Mouse (Mus musculus) intestine, embryonic 16.5 days (tissue): ENCODE measurements around the gene Sec14l4. TPM values are rescaled to one million over a fixed set of nuclear protein-coding genes. Genes with fewer than 3 reads are reported as not detected.
A peak's percentile ranks its signal among the peaks of the same experiment; 100 is the strongest.
"Not testable (repeated sequence)": the region's sequence is repeated elsewhere in the genome, so short reads cannot be mapped to it uniquely, and the experiment has no call there.

Experiments used
- ATAC-seq: fragments of 200-750 bp; cut with Nextera tagmentation; 2 replicates; pipeline ENCODE4 v1.8.0; 2017; ENCODE audit warnings: moderate TSS enrichment, moderate library complexity
- H3K27ac ChIP-seq: fragments of 300-500 bp; sonication (generic); 2 replicates; pipeline ENCODE4 v1.5.1; 2014; ENCODE audit warnings: mild to moderate bottlenecking, low read length
- H3K27me3 ChIP-seq: fragments of 300-500 bp; sonication (generic); replicated peaks from 2 replicates; pipeline ENCODE4 v1.6.1; 2014; ENCODE audit warnings: low read length, control low read depth, mixed read lengths; ENCODE audit not compliant: control insufficient read depth, insufficient read depth
- H3K36me3 ChIP-seq: fragments of 300-500 bp; sonication (generic); 2 replicates; pipeline ENCODE4 v1.6.1; 2014; ENCODE audit warnings: low read length, control low read depth; ENCODE audit not compliant: control insufficient read depth, insufficient read depth
- H3K4me1 ChIP-seq: fragments of 300-500 bp; sonication (generic); 2 replicates; pipeline ENCODE4 v1.6.1; 2014; ENCODE audit warnings: low read length, control low read depth, mixed read lengths; ENCODE audit not compliant: control insufficient read depth, insufficient read depth
- H3K4me2 ChIP-seq: fragments of 300-500 bp; sonication (generic); 2 replicates; pipeline ENCODE4 v1.6.1; 2014; ENCODE audit warnings: low read depth, low read length, control low read depth
- H3K4me3 ChIP-seq: fragments of 300-500 bp; sonication (generic); 2 replicates; pipeline ENCODE4 v1.5.1; 2014; ENCODE audit warnings: mild to moderate bottlenecking, low read length
- H3K9ac ChIP-seq: fragments of 300-500 bp; sonication (generic); 2 replicates; pipeline ENCODE4 v1.6.1; 2014; ENCODE audit warnings: low read depth, low read length
- H3K9me3 ChIP-seq: fragments of 300-500 bp; sonication (generic); 2 replicates; pipeline ENCODE4 v1.6.1; 2016; ENCODE audit warnings: low read length, control low read depth; ENCODE audit not compliant: control insufficient read depth
- WGBS: fragments of 180-500 bp; shearing (Covaris S2); extraction: QIAGEN DNeasy Blood & Tissue Kit; methylation state at CpG from one replicate; pipeline ENCODE4 v1.1.7; 2014; 5-methylcytosine and 5-hydroxymethylcytosine counted together
- polyA plus RNA-seq: library from polyadenylated mRNA; unstranded; fragments of >200 nt; fragmentation: Nextera tagmentation; extraction: Ambion mirVana; gene quantifications from 2 replicates; pipeline ENCODE4 v1.2.1, GENCODE M21; 2015

Gene Sec14l4
- polyA plus RNA-seq, 1 experiment from 2014 or later, result 0.56 TPM

DNA sequence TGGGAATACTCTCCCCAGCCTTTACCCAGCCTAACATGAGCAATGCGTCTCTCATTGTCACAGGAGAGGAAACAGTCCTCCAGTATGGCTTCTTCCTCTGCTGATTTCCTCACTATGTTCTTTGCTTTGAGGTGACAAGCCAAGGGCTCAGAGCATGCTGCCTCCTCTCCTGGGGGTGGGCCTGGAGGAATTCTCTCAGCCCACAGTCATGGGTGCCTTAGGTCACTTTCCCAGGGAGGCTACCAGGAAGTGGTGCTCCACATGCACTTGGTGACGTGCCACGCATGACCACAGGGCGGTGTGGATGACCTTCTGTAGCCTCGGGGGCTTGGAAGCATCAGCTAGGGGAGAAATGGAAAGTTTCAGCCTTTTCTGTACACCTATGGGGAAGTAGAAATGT is 35.8 kb upstream of the Sec14l4 start:
- Histone ChIP-seq H3K9me3 (no peaks in the 10 kb centered on the region), H3K4me1 (no peaks in the 10 kb centered on the region), H3K36me3 (peaks cover 7% of the 10 kb centered on the region; the same call in 1 of the 2 replicates), H3K4me3 (no peak overlapping the region), H3K27ac (no peak overlapping the region), H3K27me3 (peaks cover 12% of the 10 kb centered on the region), H3K4me2 (no peak overlapping the region), H3K9ac (no peak overlapping the region)
- WGBS, result 79% methylated on average over 5 of the region's 5 CpGs
- no peak for ATAC-seq

DNA sequence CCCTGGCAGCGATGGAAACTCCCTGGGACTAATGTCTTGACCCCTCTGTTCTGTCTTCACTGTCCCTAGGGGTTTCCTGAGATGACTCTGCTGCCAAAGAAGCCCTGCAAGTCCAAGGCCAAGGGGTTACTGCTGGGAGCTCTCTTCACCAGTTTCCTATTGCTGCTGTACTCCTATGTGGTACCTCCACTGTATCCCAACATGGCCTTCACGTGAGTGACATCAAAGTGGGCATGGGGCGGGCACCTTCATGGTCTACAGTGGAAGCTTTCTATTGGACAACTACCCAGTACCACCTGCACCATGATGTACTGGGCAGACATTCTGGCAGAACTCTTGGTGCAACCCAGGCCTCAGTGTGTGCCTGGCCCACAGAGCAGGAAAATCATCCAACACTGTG is 34.4 kb upstream of the Sec14l4 start:
- ATAC-seq, result no peak
- Histone ChIP-seq H3K9me3 (no peaks in the 10 kb centered on the region), H3K27me3 (peaks cover 12% of the 10 kb centered on the region), H3K4me1 (no peaks in the 10 kb centered on the region), H3K4me3 (no peak overlapping the region), H3K4me2 (no peak overlapping the region), H3K27ac (no peak overlapping the region), H3K9ac (no peak overlapping the region), H3K36me3 (peaks cover 7% of the 10 kb centered on the region; the same call in 1 of the 2 replicates)
- WGBS, result 87% methylated on average over 3 of the region's 3 CpGs

DNA sequence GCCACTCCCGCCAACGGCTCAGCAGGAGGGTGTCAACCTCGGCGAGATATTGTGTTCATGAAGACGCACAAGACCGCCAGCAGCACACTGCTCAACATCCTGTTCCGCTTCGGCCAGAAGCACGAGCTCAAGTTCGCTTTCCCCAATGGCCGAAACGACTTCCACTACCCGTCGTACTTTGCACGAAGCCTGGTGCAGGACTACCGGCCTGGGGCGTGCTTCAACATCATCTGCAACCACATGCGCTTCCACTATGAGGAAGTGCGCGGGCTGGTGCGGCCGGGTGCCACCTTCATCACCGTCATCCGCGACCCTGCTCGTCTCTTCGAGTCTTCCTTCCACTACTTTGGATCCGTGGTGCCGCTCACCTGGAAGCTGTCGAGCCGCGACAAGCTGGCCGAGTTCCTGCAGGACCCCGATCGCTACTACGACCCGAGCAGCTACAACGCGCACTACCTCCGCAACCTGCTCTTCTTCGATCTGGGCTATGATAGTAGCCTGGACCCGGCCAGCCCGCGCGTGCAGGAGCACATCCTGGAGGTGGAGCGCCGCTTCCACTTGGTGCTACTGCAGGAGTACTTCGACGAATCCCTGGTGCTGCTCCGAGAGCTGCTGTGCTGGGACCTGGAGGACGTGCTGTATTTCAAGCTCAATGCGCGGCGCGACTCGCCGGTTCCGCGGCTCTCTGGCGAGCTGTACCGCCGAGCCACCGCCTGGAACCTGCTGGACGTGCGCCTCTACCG is 33.1 kb upstream of the Sec14l4 start:
- H3K4me2 ChIP-seq, result peak overlapping the region; percentile 40
- WGBS, result 18% methylated on average over 66 of the region's 66 CpGs
- no peak for ATAC-seq
- peaks cover 7% of the 10 kb centered on the region; the same call in 1 of the 2 replicates for H3K36me3 ChIP-seq
- H3K27me3 ChIP-seq, result peaks cover 12% of the 10 kb centered on the region
- no peaks in the 10 kb centered on the region for H3K9me3 ChIP-seq
- peak overlapping the region; percentile 33 for H3K4me3 ChIP-seq
- H3K4me1 ChIP-seq, result no peaks in the 10 kb centered on the region
- H3K9ac ChIP-seq, result 0 out of 2 replicates have a peak overlapping the region, but pooled peaks have one; percentile 4
- H3K27ac ChIP-seq, result no peak overlapping the region

DNA sequence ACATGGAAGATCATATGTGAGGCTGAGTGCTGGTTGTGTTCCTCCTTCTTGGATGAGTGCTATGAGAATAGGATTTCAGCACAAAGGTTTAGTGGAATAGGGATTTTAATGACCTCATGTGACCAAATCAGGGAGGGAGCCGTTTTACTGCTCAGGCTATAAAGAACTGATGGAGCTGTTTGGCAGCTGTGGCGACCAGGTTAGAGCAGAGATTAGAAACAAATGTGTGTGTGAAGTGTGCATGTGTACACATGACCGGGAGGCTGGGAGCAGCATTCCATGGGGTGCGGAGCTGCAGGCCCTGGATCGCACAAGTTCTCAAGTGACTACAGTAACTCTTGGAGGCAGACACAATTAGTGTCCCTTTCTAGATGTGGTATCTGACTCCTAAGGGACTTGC is 31.7 kb upstream of the Sec14l4 start:
- H3K36me3 ChIP-seq, result peaks cover 7% of the 10 kb centered on the region; the same call in 1 of the 2 replicates
- no peak overlapping the region for H3K4me3 ChIP-seq
- H3K4me1 ChIP-seq, result no peaks in the 10 kb centered on the region
- 52% methylated on average over 5 of the region's 5 CpGs for WGBS
- peaks cover 12% of the 10 kb centered on the region for H3K27me3 ChIP-seq
- H3K27ac ChIP-seq, result no peak overlapping the region
- H3K9ac ChIP-seq, result no peak overlapping the region
- peak; percentile 81 for ATAC-seq
- H3K9me3 ChIP-seq, result no peaks in the 10 kb centered on the region
- H3K4me2 ChIP-seq, result no peak overlapping the region

GRCm38 (mm10) chr11:4001603-4002002 is 29.7 kb upstream of the Sec14l4 start:
- Histone ChIP-seq H3K9me3 (no peaks in the 10 kb centered on the region), H3K9ac (no peak overlapping the region), H3K4me2 (no peak overlapping the region), H3K27ac (no peak overlapping the region), H3K4me1 (no peaks in the 10 kb centered on the region), H3K27me3 (peaks cover 12% of the 10 kb centered on the region), H3K36me3 (peaks cover 7% of the 10 kb centered on the region; the same call in 1 of the 2 replicates), H3K4me3 (no peak overlapping the region)
- WGBS, result 12% methylated on average over 5 of the region's 5 CpGs
- ATAC-seq, result no peak; the same call in 1 of the 2 replicates

GRCm38 (mm10) chr11:4005220-4005805 is 25.9 kb upstream of the Sec14l4 start:
- H3K36me3 ChIP-seq, result no peaks in the 10 kb centered on the region
- ATAC-seq, result no peak
- no peak overlapping the region for H3K27ac ChIP-seq
- H3K27me3 ChIP-seq, result no peaks in the 10 kb centered on the region
- WGBS, result 62% methylated on average over 5 of the region's 5 CpGs
- H3K4me3 ChIP-seq, result no peak overlapping the region
- no peaks in the 10 kb centered on the region for H3K4me1 ChIP-seq
- H3K4me2 ChIP-seq, result no peak overlapping the region
- no peaks in the 10 kb centered on the region for H3K9me3 ChIP-seq
- no peak overlapping the region for H3K9ac ChIP-seq

DNA sequence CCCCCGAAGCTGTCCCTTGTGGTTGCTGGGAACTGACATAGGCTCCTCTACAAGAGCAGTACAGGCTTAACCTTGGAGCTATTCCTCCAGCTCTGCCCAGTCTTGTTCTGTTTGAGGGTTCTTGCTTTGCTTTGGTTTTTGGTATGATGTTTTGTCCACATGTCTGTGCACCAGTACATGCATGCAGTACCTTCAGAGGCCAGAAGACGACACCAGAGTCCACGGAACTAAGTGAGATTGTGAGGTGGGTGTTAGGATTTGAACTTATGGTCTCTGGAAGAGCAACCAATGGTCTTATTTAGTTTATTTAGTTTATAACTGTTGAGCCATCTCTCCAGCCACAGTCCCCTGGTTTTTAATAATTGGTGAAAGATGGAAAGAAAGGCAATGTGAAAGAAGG is 24.8 kb upstream of the Sec14l4 start:
- Histone ChIP-seq H3K4me3 (no peak overlapping the region), H3K9ac (no peak overlapping the region), H3K4me1 (no peaks in the 10 kb centered on the region), H3K36me3 (no peaks in the 10 kb centered on the region), H3K27me3 (no peaks in the 10 kb centered on the region), H3K9me3 (no peaks in the 10 kb centered on the region), H3K27ac (no peak overlapping the region), H3K4me2 (no peak overlapping the region)
- no peak for ATAC-seq
- 84% methylated on average over 3 of the region's 3 CpGs for WGBS

DNA sequence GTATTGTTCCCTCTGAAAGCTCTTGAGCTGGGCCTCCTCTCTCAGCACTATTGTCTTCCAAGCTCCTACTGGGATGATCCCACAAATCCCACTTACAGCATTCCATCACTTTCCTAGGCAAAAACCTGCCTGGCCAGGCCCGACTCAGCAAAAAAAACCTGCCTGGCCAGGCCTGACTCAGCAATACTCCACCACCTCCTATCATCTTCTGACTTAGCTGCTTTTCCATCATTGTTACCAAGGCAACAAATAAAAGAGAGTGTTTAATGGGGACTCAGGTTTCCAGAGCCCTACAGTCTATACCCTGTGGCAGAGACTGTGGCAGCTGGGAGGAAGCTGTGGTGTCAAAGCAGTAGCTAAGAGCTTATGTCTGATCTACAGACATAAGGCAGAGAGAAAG is 18.6 kb upstream of the Sec14l4 start:
- WGBS, result 73% methylated on average over 1 of the region's 1 CpGs
- Histone ChIP-seq H3K4me2 (no peak overlapping the region), H3K27ac (no peak overlapping the region), H3K36me3 (no peaks in the 10 kb centered on the region), H3K27me3 (no peaks in the 10 kb centered on the region), H3K4me3 (no peak overlapping the region), H3K4me1 (no peaks in the 10 kb centered on the region), H3K9ac (no peak overlapping the region), H3K9me3 (no peaks in the 10 kb centered on the region)
- ATAC-seq, result no peak

- H3K4me2 ChIP-seq, H3K27ac ChIP-seq, ATAC-seq, H3K4me3 ChIP-seq, H3K27me3 ChIP-seq, H3K36me3 ChIP-seq, H3K4me1 ChIP-seq, H3K9ac ChIP-seq, H3K9me3 ChIP-seq: not testable (repeated sequence)
- WGBS, result 89% methylated on average over 14 of the region's 14 CpGs
Measured at GRCm38 (mm10) chr11:4015796-4016195, 15.5 kb upstream of the Sec14l4 start.
